Mouse (Mus musculus) liver, embryonic 15.5 days (tissue): ENCODE measurements around the gene C530008M17Rik. TPM values are rescaled to one million over a fixed set of nuclear protein-coding genes. Genes with fewer than 3 reads are reported as not detected.

Experiments used
- ATAC-seq: fragments of 200-750 bp; cut with Nextera tagmentation; 2 replicates; pipeline ENCODE4 v1.8.0; 2017; ENCODE audit warnings: moderate number of reproducible peaks, mild to moderate bottlenecking, moderate library complexity; ENCODE audit not compliant: insufficient read depth
- H3K27ac ChIP-seq: fragments of 300-500 bp; sonication (generic); replicated peaks from 2 replicates; pipeline ENCODE4 v1.5.1; 2015; ENCODE audit warnings: mild to moderate bottlenecking, inconsistent platforms
- H3K27me3 ChIP-seq: fragments of 300-500 bp; sonication (generic); 2 replicates; pipeline ENCODE4 v1.6.1; 2015; ENCODE audit warnings: mild to moderate bottlenecking, inconsistent platforms
- H3K36me3 ChIP-seq: fragments of 300-500 bp; sonication (generic); replicated peaks from 2 replicates; pipeline ENCODE4 v1.6.1; 2015; ENCODE audit warnings: moderate library complexity, mild to moderate bottlenecking, inconsistent platforms
- H3K4me1 ChIP-seq: fragments of 300-500 bp; sonication (generic); replicated peaks from 2 replicates; pipeline ENCODE4 v1.6.1; 2015; ENCODE audit warnings: inconsistent platforms
- H3K4me2 ChIP-seq: fragments of 300-500 bp; sonication (generic); 2 replicates; pipeline ENCODE4 v1.6.1; 2015; ENCODE audit warnings: moderate library complexity, mild to moderate bottlenecking, inconsistent platforms
- H3K4me3 ChIP-seq: fragments of 300-500 bp; sonication (generic); replicated peaks from 2 replicates; pipeline ENCODE4 v1.5.1; 2015; ENCODE audit warnings: mild to moderate bottlenecking, inconsistent platforms
- H3K9ac ChIP-seq: fragments of 300-500 bp; sonication (generic); 2 replicates; pipeline ENCODE4 v1.6.1; 2015; ENCODE audit warnings: moderate library complexity, mild to moderate bottlenecking, inconsistent platforms
- H3K9me3 ChIP-seq: fragments of 300-500 bp; sonication (generic); replicated peaks from 2 replicates; pipeline ENCODE4 v1.6.1; 2016; ENCODE audit warnings: inconsistent platforms
- WGBS: fragments of 180-500 bp; shearing (Covaris S2); methylation state at CpG from one replicate; pipeline ENCODE4 v1.1.7; 2015; ENCODE audit warnings: mixed read lengths; ENCODE audit not compliant: insufficient replicate concordance; 5-methylcytosine and 5-hydroxymethylcytosine counted together
- polyA plus RNA-seq: library from polyadenylated mRNA; unstranded; fragments of >200 nt; fragmentation: Nextera tagmentation; extraction: Ambion mirVana; gene quantifications from 2 replicates; pipeline ENCODE4 v1.2.1, GENCODE M21; 2015

C530008M17Rik gene
- polyA plus RNA-seq, result 7.5 and 7.6 TPM in 2 replicates

GRCm38 (mm10) chr5:76656212-76656611 lies at the start of gene C530008M17Rik:
C530008M17Rik (plus strand) TSS chr5:76656512.
- no peak for ATAC-seq
- 91% methylated on average over 2 of the region's 2 CpGs for WGBS
- Histone ChIP-seq H3K27me3 (peaks cover 9% of the 10 kb centered on the region; the same call in 1 of the 2 replicates), H3K4me3 (peak within 1 kb of the TSS; percentile 89), H3K9me3 (no peaks in the 10 kb centered on the region), H3K36me3 (no peaks in the 10 kb centered on the region), H3K27ac (peak within 1 kb of the TSS; percentile 92), H3K4me1 (peaks cover 54% of the 10 kb centered on the region), H3K4me2 (peak within 1 kb of the TSS; percentile 97), H3K9ac (peak within 1 kb of the TSS; percentile 92)

- Histone ChIP-seq H3K27ac (no peak overlapping the region), H3K27me3 (no peaks in the 10 kb centered on the region), H3K4me2 (no peak overlapping the region), H3K9ac (no peak overlapping the region), H3K9me3 (no peaks in the 10 kb centered on the region), H3K4me3 (no peak overlapping the region), H3K36me3 (peaks cover 82% of the 10 kb centered on the region), H3K4me1 (no peaks in the 10 kb centered on the region)
- no peak for ATAC-seq
- 86% methylated on average over 8 of the region's 8 CpGs for WGBS
These were observed 46.5 kb upstream of the C530008M17Rik start for GRCm38 (mm10) chr5:76609702-76610370.

- H3K4me3 ChIP-seq, result no peak overlapping the region
- no peak for ATAC-seq
- no peak overlapping the region for H3K9ac ChIP-seq
- 84% methylated on average over 6 of the region's 6 CpGs for WGBS
- no peaks in the 10 kb centered on the region for H3K9me3 ChIP-seq
- H3K36me3 ChIP-seq, result peaks cover 85% of the 10 kb centered on the region
- H3K4me1 ChIP-seq, result no peaks in the 10 kb centered on the region
- H3K27ac ChIP-seq, result no peak overlapping the region
- H3K4me2 ChIP-seq, result no peak overlapping the region
- H3K27me3 ChIP-seq, result no peaks in the 10 kb centered on the region
These were observed 43.3 kb upstream of the C530008M17Rik start for GRCm38 (mm10) chr5:76612867-76613499.

- Histone ChIP-seq H3K4me3 (no peak overlapping the region), H3K27ac (no peak overlapping the region), H3K9ac (no peak overlapping the region), H3K4me1 (no peaks in the 10 kb centered on the region), H3K4me2 (no peak overlapping the region), H3K27me3 (no peaks in the 10 kb centered on the region), H3K36me3 (peaks cover 88% of the 10 kb centered on the region), H3K9me3 (no peaks in the 10 kb centered on the region)
- WGBS, result 88% methylated on average over 8 of the region's 8 CpGs
- no peak for ATAC-seq
These were observed 41.0 kb upstream of the C530008M17Rik start for GRCm38 (mm10) chr5:76615276-76615675.

GRCm38 (mm10) chr5:76616196-76616747 lies 40.0 kb upstream of the C530008M17Rik start:
- no peak for ATAC-seq
- WGBS, result 75% methylated on average over 2 of the region's 2 CpGs
- Histone ChIP-seq H3K27me3 (no peaks in the 10 kb centered on the region), H3K36me3 (peaks cover 80% of the 10 kb centered on the region), H3K4me3 (no peak overlapping the region), H3K27ac (no peak overlapping the region), H3K4me1 (no peaks in the 10 kb centered on the region), H3K9me3 (no peaks in the 10 kb centered on the region), H3K4me2 (no peak overlapping the region), H3K9ac (no peak overlapping the region)

- H3K36me3 ChIP-seq, result peaks cover 75% of the 10 kb centered on the region
- no peaks in the 10 kb centered on the region for H3K9me3 ChIP-seq
- H3K27me3 ChIP-seq, result no peaks in the 10 kb centered on the region
- H3K27ac ChIP-seq, result no peak overlapping the region
- no peak overlapping the region for H3K4me3 ChIP-seq
- WGBS, result 75% methylated on average over 7 of the region's 7 CpGs
- ATAC-seq, result no peak
- no peak overlapping the region for H3K9ac ChIP-seq
- no peak overlapping the region for H3K4me2 ChIP-seq
- H3K4me1 ChIP-seq, result no peaks in the 10 kb centered on the region
These were observed 37.6 kb upstream of the C530008M17Rik start for GRCm38 (mm10) chr5:76618750-76619149.

GRCm38 (mm10) chr5:76623759-76624158 lies 32.6 kb upstream of the C530008M17Rik start:
- no peak overlapping the region for H3K27ac ChIP-seq
- H3K9me3 ChIP-seq, result no peaks in the 10 kb centered on the region
- H3K4me2 ChIP-seq, result no peak overlapping the region
- no peak for ATAC-seq
- 90% methylated on average over 9 of the region's 9 CpGs for WGBS
- H3K27me3 ChIP-seq, result no peaks in the 10 kb centered on the region
- H3K4me3 ChIP-seq, result no peak overlapping the region
- H3K4me1 ChIP-seq, result peaks cover 4% of the 10 kb centered on the region; the same call in 1 of the 2 replicates
- H3K9ac ChIP-seq, result no peak overlapping the region
- H3K36me3 ChIP-seq, result peaks cover 47% of the 10 kb centered on the region

GRCm38 (mm10) chr5:76627770-76628169 lies 28.5 kb upstream of the C530008M17Rik start:
- H3K36me3 ChIP-seq, result peaks cover 44% of the 10 kb centered on the region
- H3K4me1 ChIP-seq, result peaks cover 4% of the 10 kb centered on the region; the same call in 1 of the 2 replicates
- H3K9ac ChIP-seq, result no peak overlapping the region
- no peak overlapping the region for H3K4me3 ChIP-seq
- WGBS, result 25% methylated on average over 1 of the region's 1 CpGs
- no peak overlapping the region for H3K27ac ChIP-seq
- H3K27me3 ChIP-seq, result no peaks in the 10 kb centered on the region
- no peak overlapping the region for H3K4me2 ChIP-seq
- ATAC-seq, result peak; percentile 28; the same call in 1 of the 2 replicates
- H3K9me3 ChIP-seq, result no peaks in the 10 kb centered on the region

GRCm38 (mm10) chr5:76634012-76634411 lies 22.3 kb upstream of the C530008M17Rik start:
- Histone ChIP-seq H3K4me1 (no peaks in the 10 kb centered on the region), H3K27ac (no peak overlapping the region), H3K4me2 (no peak overlapping the region), H3K9ac (no peak overlapping the region), H3K4me3 (no peak overlapping the region), H3K9me3 (no peaks in the 10 kb centered on the region), H3K27me3 (no peaks in the 10 kb centered on the region), H3K36me3 (peaks cover 72% of the 10 kb centered on the region)
- ATAC-seq, result no peak
- 90% methylated on average over 10 of the region's 10 CpGs for WGBS

- Histone ChIP-seq H3K9ac (no peak overlapping the region), H3K4me3 (no peak overlapping the region), H3K27me3 (no peaks in the 10 kb centered on the region), H3K36me3 (peaks cover 83% of the 10 kb centered on the region), H3K4me1 (no peaks in the 10 kb centered on the region), H3K4me2 (no peak overlapping the region), H3K9me3 (no peaks in the 10 kb centered on the region), H3K27ac (no peak overlapping the region)
- no peak for ATAC-seq
- 92% methylated on average over 2 of the region's 2 CpGs for WGBS
These were observed 20.7 kb upstream of the C530008M17Rik start for GRCm38 (mm10) chr5:76635592-76635991.

- no peaks in the 10 kb centered on the region for H3K9me3 ChIP-seq
- H3K4me3 ChIP-seq, result no peak overlapping the region
- no peaks in the 10 kb centered on the region for H3K27me3 ChIP-seq
- no peak overlapping the region for H3K4me2 ChIP-seq
- H3K4me1 ChIP-seq, result no peaks in the 10 kb centered on the region; the same call in none of the 2 replicates
- ATAC-seq, result no peak
- 80% methylated on average over 4 of the region's 4 CpGs for WGBS
- no peak overlapping the region for H3K9ac ChIP-seq
- H3K27ac ChIP-seq, result no peak overlapping the region
- H3K36me3 ChIP-seq, result peaks cover 69% of the 10 kb centered on the region
These were observed 14.2 kb upstream of the C530008M17Rik start for GRCm38 (mm10) chr5:76642076-76642475.
